Mouse (Mus musculus): ENCODE results near the gene Crocc2. TPM values are rescaled to one million over a fixed set of nuclear protein-coding genes. Genes with fewer than 3 reads are reported as not detected.

Crocc2 gene
- total and polyA plus RNA-seq, 3 experiments = not detected

DNA sequence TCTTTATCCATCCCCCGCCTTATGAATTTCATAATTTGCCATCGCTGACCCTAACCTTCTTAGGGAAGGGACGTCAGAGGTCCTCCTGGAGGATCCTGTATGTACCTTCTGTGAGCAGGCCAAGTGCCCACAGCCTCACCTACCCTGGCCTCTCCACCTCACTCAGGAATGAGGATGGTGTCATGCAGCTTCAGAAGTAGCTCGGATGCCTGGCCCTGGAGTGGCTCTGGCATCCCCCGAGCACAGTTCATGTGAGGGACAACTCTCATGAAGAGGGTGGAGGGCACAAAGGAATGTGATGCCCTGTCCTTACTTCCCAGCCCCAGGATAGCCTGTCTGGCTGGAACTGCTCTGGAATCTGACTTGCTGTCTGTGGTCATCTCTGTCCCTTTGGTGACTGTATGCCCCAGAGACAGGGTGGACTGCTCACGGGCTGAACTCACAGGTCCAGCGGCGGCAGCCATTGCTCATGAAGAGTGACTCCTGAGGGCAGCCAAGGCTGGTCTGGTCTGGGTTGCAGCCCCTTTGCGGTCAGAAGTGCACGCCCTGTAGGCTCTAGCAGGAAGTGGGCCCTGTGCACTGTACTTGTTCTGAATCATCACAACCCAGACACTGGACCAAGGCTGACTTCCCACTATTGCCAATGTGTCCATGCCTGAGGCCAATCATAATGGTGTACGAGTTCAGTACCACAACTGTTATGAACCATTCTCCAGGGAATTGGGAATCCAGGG, 2.0 kb upstream of the Crocc2 start:
- no peak for DNase-seq (ENCODE audit: low read depth, low spot score)
- H3K27ac ChIP-seq (ENCODE audit: control insufficient read depth, low read depth, low read length) = no peak overlapping the region
- H3K4me1 ChIP-seq (ENCODE audit: control insufficient read depth in 1 of 2, insufficient read depth in 2 of 2, low read length in 2 of 2) = no peaks in the 10 kb centered on the region
- H3K4me3 ChIP-seq (ENCODE audit: control insufficient read depth in 1 of 2, insufficient read depth in 1 of 2, low read depth in 2 of 2, low read length in 2 of 2) = no peak overlapping the region
- no peaks in the 10 kb centered on the region for H3K9me3 ChIP-seq (replicated peaks; ENCODE audit: insufficient read depth, low read length)
- H3K9ac ChIP-seq (ENCODE audit: control insufficient read depth, low read depth, low read length, poor library complexity, severe bottlenecking) = no peak overlapping the region
- no peaks in the 10 kb centered on the region for H3K27me3 ChIP-seq (ENCODE audit: control insufficient read depth in 1 of 2, insufficient read depth in 2 of 2, low read length in 2 of 2)
- TF ChIP-seq POLR2AphosphoS2 (IDR thresholded peaks at IDR 0.05; ENCODE audit: low read length) (no peak), RCOR1 (IDR thresholded peaks at IDR 0.05; ENCODE audit: low read depth, low read length) (no peak), MAFK (IDR thresholded peaks at IDR 0.05; ENCODE audit: borderline replicate concordance, low read depth, low read length) (no peak), USF1 (IDR thresholded peaks at IDR 0.05; ENCODE audit: low read depth, low read length) (no peak), TAL1 (IDR thresholded peaks at IDR 0.05; ENCODE audit: low read length) (no peak), SIN3A (IDR thresholded peaks at IDR 0.05; ENCODE audit: low read length) (no peak), MYB (IDR thresholded peaks at IDR 0.05; ENCODE audit: low read depth, low read length) (no peak), RAD21 (IDR thresholded peaks at IDR 0.05; ENCODE audit: low read depth, low read length) (no peak), KAT2A (conservative IDR thresholded peaks at IDR 0.05; ENCODE audit: low read depth, low read length) (no peak), TBP (IDR thresholded peaks at IDR 0.05; ENCODE audit: low read depth, low read length) (no peak), GABPA (IDR thresholded peaks at IDR 0.05; ENCODE audit: low read depth, low read length) (no peak), SMC3 (IDR thresholded peaks at IDR 0.05; ENCODE audit: low read depth, low read length) (no peak), JUND (IDR thresholded peaks at IDR 0.05; ENCODE audit: low read depth, low read length) (no peak), ZKSCAN1 (IDR thresholded peaks at IDR 0.05; ENCODE audit: low read depth, low read length) (no peak), TCF12 (IDR thresholded peaks at IDR 0.05; ENCODE audit: low read depth, low read length) (no peak), MAZ (IDR thresholded peaks at IDR 0.05; ENCODE audit: low read depth, low read length) (no peak), E2F4 (IDR thresholded peaks at IDR 0.05; ENCODE audit: borderline replicate concordance, low read depth, low read length) (no peak), ZNF384 (IDR thresholded peaks at IDR 0.05; ENCODE audit: low read depth, low read length) (no peak)
- no peaks in the 10 kb centered on the region for H3K36me3 ChIP-seq (ENCODE audit: control insufficient read depth in 1 of 2, insufficient read depth in 2 of 2, low read length in 2 of 2)
- H3K79me2 ChIP-seq (ENCODE audit: control insufficient read depth, insufficient read depth, low read length, poor library complexity) = no peaks in the 10 kb centered on the region

DNA sequence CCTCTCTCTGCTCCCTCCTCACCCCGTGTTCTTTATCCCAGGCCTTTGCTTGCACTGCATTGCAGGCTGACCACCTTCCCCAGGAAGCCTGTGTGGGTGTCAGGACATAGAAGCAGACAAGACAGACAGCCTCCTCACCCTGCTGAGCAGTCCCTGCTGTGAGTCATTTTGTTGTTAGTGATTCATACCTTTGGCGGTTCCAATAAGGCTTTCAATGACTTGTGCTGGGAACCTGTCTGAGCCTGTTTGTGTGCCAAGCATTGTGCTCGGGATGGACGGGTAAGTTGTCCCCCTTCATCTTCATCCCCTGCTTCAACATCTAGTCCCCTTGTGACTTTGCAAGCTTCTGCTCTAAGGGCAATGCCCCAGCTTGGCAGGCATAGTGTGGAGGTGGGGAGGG, 5.1 kb downstream of the Crocc2 start:
- no peak for DNase-seq (ENCODE audit: low read depth, low spot score)
- H3K4me3 ChIP-seq (ENCODE audit: control insufficient read depth in 1 of 2, insufficient read depth in 1 of 2, low read depth in 2 of 2, low read length in 2 of 2) = no peak overlapping the region
- H3K27me3 ChIP-seq (ENCODE audit: control insufficient read depth in 1 of 2, insufficient read depth in 2 of 2, low read length in 2 of 2) = no peaks in the 10 kb centered on the region
- H3K27ac ChIP-seq (ENCODE audit: control insufficient read depth, low read depth, low read length) = no peak overlapping the region
- no peak overlapping the region for H3K9ac ChIP-seq (ENCODE audit: control insufficient read depth, low read depth, low read length, poor library complexity, severe bottlenecking)
- H3K79me2 ChIP-seq (ENCODE audit: control insufficient read depth, insufficient read depth, low read length, poor library complexity) = no peaks in the 10 kb centered on the region
- no peaks in the 10 kb centered on the region for H3K36me3 ChIP-seq (ENCODE audit: control insufficient read depth in 1 of 2, insufficient read depth in 2 of 2, low read length in 2 of 2)
- no peaks in the 10 kb centered on the region for H3K9me3 ChIP-seq (replicated peaks; ENCODE audit: insufficient read depth, low read length)
- no peaks in the 10 kb centered on the region for H3K4me1 ChIP-seq (ENCODE audit: control insufficient read depth in 1 of 2, insufficient read depth in 2 of 2, low read length in 2 of 2)
- TF ChIP-seq JUND (IDR thresholded peaks at IDR 0.05; ENCODE audit: low read depth, low read length) (no peak), POLR2A (IDR thresholded peaks at IDR 0.05; ENCODE audit: control insufficient read depth in 1 of 2, insufficient read depth in 1 of 2, low read depth in 1 of 2, low read length in 2 of 2, poor library complexity in 1 of 2) (no peak), EP300 (IDR thresholded peaks at IDR 0.05; ENCODE audit: low read depth in 1 of 2, low read length in 2 of 2) (no peak), KAT2A (conservative IDR thresholded peaks at IDR 0.05; ENCODE audit: low read depth, low read length) (no peak)
